Mouse (Mus musculus): ENCODE results near the gene Sult1b1. TPM values are rescaled to one million over a fixed set of nuclear protein-coding genes. Genes with fewer than 3 reads are reported as not detected.
"Not testable (repeated sequence)": the region's sequence is repeated elsewhere in the genome, so short reads cannot be mapped to it uniquely, and the experiment has no call there.

Sult1b1 gene
- polyA plus RNA-seq, 1 experiment from 2014 or later: not detected

DNA sequence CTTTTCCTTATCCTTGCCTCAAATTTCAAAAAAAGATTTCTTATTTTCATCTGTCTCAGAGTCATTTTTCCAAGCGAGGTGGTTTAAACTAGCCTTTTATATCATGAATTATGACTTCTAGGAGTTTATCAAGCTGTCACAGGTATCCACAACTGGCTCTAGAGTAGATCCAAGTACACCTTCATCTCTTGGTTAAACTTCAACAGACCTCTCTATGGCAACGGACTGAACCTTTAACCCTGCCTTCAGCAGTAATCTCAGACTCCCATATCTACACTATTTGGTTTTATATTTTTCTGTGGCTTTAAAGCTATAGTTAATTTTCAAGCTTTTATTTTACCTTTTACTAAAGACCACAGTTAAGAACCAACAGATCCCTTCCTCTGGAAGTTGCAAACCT is 5.7 kb downstream of the Sult1b1 start:
- no peak overlapping the region for H3K4me2 ChIP-seq
- WGBS: 57% methylated on average over 2 of the region's 2 CpGs
- H3K9ac ChIP-seq: no peak overlapping the region
- no peaks in the 10 kb centered on the region for H3K9me3 ChIP-seq
- H3K27me3 ChIP-seq (replicated peaks): no peaks in the 10 kb centered on the region
- no peaks in the 10 kb centered on the region for H3K4me1 ChIP-seq
- H3K36me3 ChIP-seq: no peaks in the 10 kb centered on the region
- no peak overlapping the region for H3K27ac ChIP-seq (replicated peaks)
- H3K4me3 ChIP-seq: no peak overlapping the region
- no peak for ATAC-seq (ENCODE audit: extremely low read depth, insufficient number of reproducible peaks, low FRiP score, low TSS enrichment)

DNA sequence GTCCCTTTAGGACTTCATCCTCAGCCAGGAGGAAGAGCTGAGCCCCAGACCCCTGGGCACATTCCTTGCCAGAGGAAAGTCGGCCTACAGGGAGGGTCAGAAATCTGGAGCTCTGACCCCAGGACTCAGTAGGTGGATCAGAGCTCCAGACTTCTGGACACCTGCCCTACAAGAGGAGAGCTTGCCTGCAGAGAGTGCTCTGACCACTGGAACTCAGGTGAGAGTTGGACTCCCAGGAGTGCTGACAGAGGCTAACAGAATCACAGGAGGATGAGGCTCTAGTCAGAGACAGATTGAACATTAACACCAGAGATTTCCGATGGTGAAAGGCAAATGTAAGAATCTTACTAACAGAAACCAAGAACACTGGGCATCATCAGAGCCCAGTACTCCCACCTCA is 14.4 kb downstream of the Sult1b1 start:
- not testable (repeated sequence) for H3K27me3 ChIP-seq (replicated peaks); H3K4me1 ChIP-seq; H3K9ac ChIP-seq; H3K4me2 ChIP-seq; H3K9me3 ChIP-seq; H3K27ac ChIP-seq (replicated peaks); H3K4me3 ChIP-seq; H3K36me3 ChIP-seq; ATAC-seq (ENCODE audit: extremely low read depth, insufficient number of reproducible peaks, low FRiP score, low TSS enrichment)
- 62% methylated on average over 2 of the region's 2 CpGs for WGBS

DNA sequence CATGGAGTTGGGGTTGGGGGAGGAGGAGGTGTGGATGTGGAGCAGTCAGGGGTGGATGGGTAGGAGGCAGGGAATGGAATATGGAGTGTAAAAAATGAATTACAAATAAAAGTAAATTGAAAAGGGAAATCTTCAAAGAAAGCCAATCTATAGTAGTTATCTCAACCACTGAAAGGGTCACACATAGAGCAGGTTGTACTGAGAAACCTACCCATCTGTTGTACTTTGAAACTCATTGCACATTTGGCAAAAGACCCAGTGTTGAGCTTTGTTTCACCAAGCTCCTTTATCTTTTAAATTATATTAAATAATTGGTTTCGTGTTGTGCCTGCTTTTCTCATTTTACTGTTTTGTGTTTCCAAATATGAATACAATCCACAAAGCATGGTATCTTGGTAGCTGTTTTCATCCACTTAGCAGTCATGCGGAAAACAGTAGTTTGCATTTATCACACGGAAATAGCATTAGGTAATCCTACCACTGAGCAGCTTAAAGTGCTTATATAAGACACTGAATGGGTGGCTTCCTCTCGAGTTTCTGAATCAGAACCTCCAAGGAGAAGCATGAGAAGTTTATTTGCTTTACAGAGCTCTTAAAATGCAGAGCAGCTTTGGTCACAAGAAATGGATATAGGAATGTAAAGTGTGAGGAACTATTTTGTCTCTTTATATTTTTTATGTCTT is 32.1 kb downstream of the Sult1b1 start:
- H3K9me3 ChIP-seq: no peaks in the 10 kb centered on the region
- no peak for ATAC-seq (ENCODE audit: extremely low read depth, insufficient number of reproducible peaks, low FRiP score, low TSS enrichment)
- no peaks in the 10 kb centered on the region for H3K27me3 ChIP-seq (replicated peaks)
- no peak overlapping the region for H3K27ac ChIP-seq (replicated peaks)
- 57% methylated on average over 4 of the region's 4 CpGs for WGBS
- no peak overlapping the region for H3K4me3 ChIP-seq
- no peaks in the 10 kb centered on the region for H3K4me1 ChIP-seq
- H3K4me2 ChIP-seq: no peak overlapping the region
- H3K9ac ChIP-seq: no peak overlapping the region
- no peaks in the 10 kb centered on the region for H3K36me3 ChIP-seq

DNA sequence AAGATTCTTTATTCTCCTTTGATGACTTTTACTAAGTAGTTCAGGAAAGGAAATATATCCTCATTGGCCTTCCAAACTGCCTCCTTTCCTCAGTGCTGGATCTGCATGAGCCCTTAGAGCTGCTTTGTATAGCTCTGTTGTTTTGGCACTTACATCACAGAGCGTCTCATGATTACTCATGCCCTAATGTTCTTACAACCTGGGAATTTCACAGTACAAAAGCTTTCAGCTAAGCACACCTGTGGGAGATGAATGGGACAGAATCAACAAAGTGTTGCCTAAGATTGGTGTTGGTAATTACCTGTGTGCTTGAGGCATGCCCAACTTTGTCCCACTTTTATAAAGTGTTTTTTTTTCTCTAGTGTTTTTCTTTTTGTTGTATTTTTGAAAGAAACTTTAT is 35.3 kb downstream of the Sult1b1 start:
- no peaks in the 10 kb centered on the region for H3K36me3 ChIP-seq
- 66% methylated on average over 1 of the region's 1 CpGs for WGBS
- ATAC-seq (ENCODE audit: extremely low read depth, insufficient number of reproducible peaks, low FRiP score, low TSS enrichment): no peak
- no peaks in the 10 kb centered on the region for H3K27me3 ChIP-seq (replicated peaks)
- H3K9ac ChIP-seq: no peak overlapping the region
- no peak overlapping the region for H3K4me2 ChIP-seq
- H3K4me1 ChIP-seq: no peaks in the 10 kb centered on the region
- H3K9me3 ChIP-seq: no peaks in the 10 kb centered on the region
- H3K4me3 ChIP-seq: no peak overlapping the region
- no peak overlapping the region for H3K27ac ChIP-seq (replicated peaks)

DNA sequence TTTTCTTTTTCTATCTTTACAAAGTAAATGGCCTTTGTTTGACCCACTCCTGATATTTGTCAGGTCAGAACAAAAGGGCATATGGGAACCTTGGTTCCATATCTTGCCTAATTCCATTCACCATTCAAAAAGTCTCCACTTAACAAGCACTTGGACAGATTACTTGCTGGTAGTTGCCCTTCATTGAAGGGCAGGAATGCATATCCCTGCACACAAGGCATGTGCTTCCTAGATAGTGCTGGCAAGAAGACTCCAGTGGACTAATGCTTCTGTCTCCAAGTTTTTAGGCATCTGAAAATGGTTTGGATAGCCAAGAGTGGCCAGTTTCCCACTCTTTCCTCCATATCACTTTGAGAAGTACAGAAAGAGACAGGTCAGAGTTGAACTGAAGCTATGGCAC is 38.7 kb downstream of the Sult1b1 start:
- Histone ChIP-seq H3K9ac (no peak overlapping the region), H3K27me3 (replicated peaks) (no peaks in the 10 kb centered on the region), H3K4me1 (no peaks in the 10 kb centered on the region), H3K4me3 (no peak overlapping the region), H3K27ac (replicated peaks) (no peak overlapping the region), H3K9me3 (no peaks in the 10 kb centered on the region), H3K4me2 (no peak overlapping the region), H3K36me3 (no peaks in the 10 kb centered on the region)
- ATAC-seq (ENCODE audit: extremely low read depth, insufficient number of reproducible peaks, low FRiP score, low TSS enrichment): no peak

DNA sequence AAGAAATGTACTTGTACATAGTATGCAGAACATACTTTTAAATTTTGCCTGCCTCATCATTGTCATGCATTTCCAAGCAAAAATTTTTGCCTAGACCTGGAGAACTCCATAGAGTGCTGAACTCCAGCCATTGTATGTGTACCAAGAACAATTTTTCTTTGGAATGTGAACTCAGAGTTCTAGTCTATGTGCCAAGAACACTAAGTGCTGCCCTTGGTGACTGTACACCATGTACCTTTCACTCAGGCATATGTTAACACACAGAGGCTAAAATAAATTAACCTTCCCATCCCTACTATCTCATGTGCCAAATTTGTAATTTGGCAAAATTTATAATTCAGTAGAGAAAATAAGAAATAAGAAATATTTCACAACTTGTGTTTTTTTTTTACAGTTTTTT is 39.1 kb downstream of the Sult1b1 start:
- Histone ChIP-seq H3K27ac (replicated peaks) (no peak overlapping the region), H3K4me3 (no peak overlapping the region), H3K9me3 (no peaks in the 10 kb centered on the region), H3K27me3 (replicated peaks) (no peaks in the 10 kb centered on the region), H3K9ac (no peak overlapping the region), H3K4me2 (no peak overlapping the region), H3K4me1 (no peaks in the 10 kb centered on the region), H3K36me3 (no peaks in the 10 kb centered on the region)
- no peak for ATAC-seq (ENCODE audit: extremely low read depth, insufficient number of reproducible peaks, low FRiP score, low TSS enrichment)

DNA sequence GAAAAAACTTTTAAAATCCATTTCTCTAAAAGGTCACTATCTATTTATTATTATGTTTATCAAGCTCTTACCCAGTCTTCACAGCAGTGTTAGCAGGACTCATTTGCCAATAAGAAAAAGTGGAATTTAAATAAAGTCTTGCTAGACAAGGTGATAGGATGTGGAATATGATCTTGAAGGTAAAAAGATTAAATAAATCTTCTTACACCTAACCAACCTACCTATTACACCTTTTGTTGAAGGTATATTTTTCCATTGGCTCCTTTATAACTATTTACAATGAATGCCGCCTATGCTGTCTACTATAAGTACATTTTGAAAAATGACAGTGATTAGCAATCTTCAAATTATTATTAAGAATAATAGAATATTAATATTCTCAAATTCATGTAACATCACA is 47.2 kb downstream of the Sult1b1 start, which contains the start of gene Ugt2a1:
TSS of gene Ugt2a1 (minus strand) at position 101 of the 400 bp plus-strand sequence.
- H3K4me2 ChIP-seq: no peak within 1 kb of the TSS
- WGBS: 77% methylated on average over 1 of the region's 1 CpGs
- no peaks in the 10 kb centered on the region for H3K36me3 ChIP-seq
- no peaks in the 10 kb centered on the region for H3K9me3 ChIP-seq
- no peak within 1 kb of the TSS for H3K27ac ChIP-seq (replicated peaks)
- no peaks in the 10 kb centered on the region for H3K27me3 ChIP-seq (replicated peaks)
- H3K4me3 ChIP-seq: no peak within 1 kb of the TSS
- no peaks in the 10 kb centered on the region for H3K4me1 ChIP-seq
- no peak for ATAC-seq (ENCODE audit: extremely low read depth, insufficient number of reproducible peaks, low FRiP score, low TSS enrichment)
- no peak within 1 kb of the TSS for H3K9ac ChIP-seq

DNA sequence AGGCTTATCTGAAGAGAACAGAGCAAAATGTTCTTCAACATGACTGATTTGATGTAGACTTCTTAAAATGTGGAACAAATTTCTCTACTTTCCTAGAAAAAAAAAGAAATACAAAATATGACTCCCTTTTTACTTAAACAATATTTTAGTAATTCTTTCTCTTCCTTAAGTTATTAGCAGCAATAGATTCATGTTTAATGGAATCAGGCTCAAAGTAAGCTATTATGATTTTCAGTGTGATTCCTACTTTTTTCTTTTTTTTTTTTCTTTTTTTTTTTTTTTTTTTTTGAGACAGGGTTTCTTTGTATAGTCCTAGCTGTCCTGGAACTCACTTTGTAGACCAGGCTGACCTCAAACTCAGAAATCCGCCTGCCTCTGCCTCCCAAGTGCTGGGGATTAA is 51.3 kb downstream of the Sult1b1 start, which contains the start of gene Gm43638:
TSS of gene Gm43638 (minus strand) at position 101 of the 400 bp plus-strand sequence.
- not testable (repeated sequence) for ATAC-seq (ENCODE audit: extremely low read depth, insufficient number of reproducible peaks, low FRiP score, low TSS enrichment); H3K9me3 ChIP-seq; H3K4me2 ChIP-seq; H3K4me1 ChIP-seq; H3K4me3 ChIP-seq; H3K9ac ChIP-seq; H3K27me3 ChIP-seq (replicated peaks); H3K27ac ChIP-seq (replicated peaks); H3K36me3 ChIP-seq
- 70% methylated on average over 1 of the region's 1 CpGs for WGBS

DNA sequence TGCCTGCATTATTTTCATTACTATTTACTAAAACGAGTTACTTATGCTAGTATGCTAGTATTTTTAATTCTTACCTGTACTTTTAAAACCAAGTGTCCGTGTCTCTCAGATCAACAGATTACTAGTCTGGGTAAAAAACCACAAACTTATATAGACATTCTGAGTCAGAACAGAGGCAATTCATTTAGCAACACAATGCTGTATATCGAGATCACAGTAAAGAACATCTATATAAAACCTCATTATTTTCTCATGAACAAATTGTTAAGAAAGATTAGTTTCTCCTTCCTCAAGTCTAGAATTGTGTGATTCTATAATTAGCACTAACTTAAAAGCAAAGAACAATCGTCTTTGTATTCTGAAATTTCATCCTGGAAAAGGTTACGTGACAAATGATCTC is 55.8 kb downstream of the Sult1b1 start, which contains the start of gene Ugt2a2:
TSS of gene Ugt2a2 (minus strand) at position 101 of the 400 bp plus-strand sequence.
- 70% methylated on average over 5 of the region's 5 CpGs for WGBS
- ATAC-seq (ENCODE audit: extremely low read depth, insufficient number of reproducible peaks, low FRiP score, low TSS enrichment): no peak

More for the DNA sequence above, 55.8 kb downstream of the Sult1b1 start, which contains the start of gene Ugt2a2:
- Histone ChIP-seq H3K27ac (replicated peaks) (no peak within 1 kb of the TSS), H3K4me1 (no peaks in the 10 kb centered on the region), H3K4me2 (no peak within 1 kb of the TSS), H3K27me3 (replicated peaks) (no peaks in the 10 kb centered on the region), H3K9ac (no peak within 1 kb of the TSS), H3K36me3 (no peaks in the 10 kb centered on the region), H3K4me3 (no peak within 1 kb of the TSS), H3K9me3 (no peaks in the 10 kb centered on the region)

Other genes starting within 250 kb of the Sult1b1 start
- gene Ugt2a3, start 201.0 kb downstream of the Sult1b1 start, polyA plus RNA-seq (2015; fragmentation: Nextera tagmentation; extraction: Ambion mirVana): not detected in 2 replicates
- not detected in 2 replicates for gene Ugt2b38, start 114.0 kb downstream of the Sult1b1 start, polyA plus RNA-seq (2015; fragmentation: Nextera tagmentation; extraction: Ambion mirVana)
- gene Ugt2a2, start 55.9 kb downstream of the Sult1b1 start, polyA plus RNA-seq (2015; fragmentation: Nextera tagmentation; extraction: Ambion mirVana): not detected in 2 replicates
- gene Gm43638, start 51.4 kb downstream of the Sult1b1 start, polyA plus RNA-seq (2015; fragmentation: Nextera tagmentation; extraction: Ambion mirVana): not detected in 2 replicates
- gene Ugt2a1, start 47.3 kb downstream of the Sult1b1 start, polyA plus RNA-seq (2015; fragmentation: Nextera tagmentation; extraction: Ambion mirVana): not detected in 2 replicates
- gene Sult1d1, start 30.8 kb upstream of the Sult1b1 start, polyA plus RNA-seq (2015; fragmentation: Nextera tagmentation; extraction: Ambion mirVana): not detected in 2 replicates
- not detected in 2 replicates for gene Sult1e1, start 53.4 kb upstream of the Sult1b1 start, polyA plus RNA-seq (2015; fragmentation: Nextera tagmentation; extraction: Ambion mirVana)
- not detected in 2 replicates for gene Csn1s1, start 128.0 kb upstream of the Sult1b1 start, polyA plus RNA-seq (2015; fragmentation: Nextera tagmentation; extraction: Ambion mirVana)
- gene Csn2, start 161.4 kb upstream of the Sult1b1 start, polyA plus RNA-seq (2015; fragmentation: Nextera tagmentation; extraction: Ambion mirVana): not detected in 2 replicates
- not detected in 2 replicates for gene Csn1s2a, start 236.4 kb upstream of the Sult1b1 start, polyA plus RNA-seq (2015; fragmentation: Nextera tagmentation; extraction: Ambion mirVana)